Mouse (Mus musculus): ENCODE data around the gene Arsa. TPM values are rescaled to one million over a fixed set of nuclear protein-coding genes. Genes with fewer than 3 reads are reported as not detected.

Gene Arsa
- total and polyA plus RNA-seq, 3 experiments = 9.1 to 28.1 TPM; not detected in 1

DNA sequence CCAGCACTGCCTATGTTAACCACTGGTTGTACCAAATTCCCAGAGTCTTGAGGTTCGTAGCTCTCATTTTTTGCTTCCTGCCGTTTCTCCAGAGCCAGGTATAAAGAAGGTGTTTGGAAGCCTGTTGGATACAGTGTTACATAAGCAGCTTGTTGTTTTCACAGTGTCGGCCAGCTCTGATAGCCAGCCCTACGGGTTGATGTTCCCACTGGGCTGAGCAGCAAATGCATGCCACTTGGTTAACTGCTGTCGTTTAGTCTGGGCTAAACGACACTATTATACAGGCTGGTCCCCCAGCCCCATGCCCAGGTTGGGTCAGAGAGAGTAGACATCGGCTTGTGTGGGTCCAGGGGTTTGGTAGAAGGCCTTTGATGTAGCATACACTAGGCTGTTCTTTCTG lies 44.7 kb upstream of the Arsa start:
- H3K9ac ChIP-seq (ENCODE audit: control insufficient read depth, low read depth, low read length, poor library complexity, severe bottlenecking) = no peak overlapping the region
- no peak for DNase-seq (ENCODE audit: low read depth, low spot score)
- no peaks in the 10 kb centered on the region for H3K27me3 ChIP-seq (ENCODE audit: control insufficient read depth in 1 of 2, insufficient read depth in 2 of 2, low read length in 2 of 2)
- no peaks in the 10 kb centered on the region for H3K9me3 ChIP-seq (replicated peaks; ENCODE audit: insufficient read depth, low read length)
- H3K4me3 ChIP-seq (ENCODE audit: control insufficient read depth in 1 of 2, insufficient read depth in 1 of 2, low read depth in 2 of 2, low read length in 2 of 2) = no peak overlapping the region
- no peak overlapping the region for H3K27ac ChIP-seq (ENCODE audit: control insufficient read depth, low read depth, low read length)
- H3K36me3 ChIP-seq (ENCODE audit: control insufficient read depth in 1 of 2, insufficient read depth in 2 of 2, low read length in 2 of 2) = peaks cover 0 to 2% of the 10 kb centered on the region in 2 experiments; a peak in 2 of 4 replicates
- H3K4me1 ChIP-seq (ENCODE audit: control insufficient read depth in 1 of 2, insufficient read depth in 2 of 2, low read length in 2 of 2) = no peaks in the 10 kb centered on the region
- TF ChIP-seq UBTF (IDR thresholded peaks at IDR 0.05; ENCODE audit: borderline replicate concordance, insufficient read depth, low read depth, low read length) = no peak
- no peak for TF ChIP-seq POLR2AphosphoS2 (IDR thresholded peaks at IDR 0.05; ENCODE audit: low read length)
- no peak for TF ChIP-seq GABPA (IDR thresholded peaks at IDR 0.05; ENCODE audit: low read depth, low read length)
- no peak for TF ChIP-seq NELFE (IDR thresholded peaks at IDR 0.05; ENCODE audit: low read depth, low read length)
- TF ChIP-seq TCF12 (IDR thresholded peaks at IDR 0.05; ENCODE audit: low read depth, low read length) = no peak
- TF ChIP-seq MXI1 (IDR thresholded peaks at IDR 0.05; ENCODE audit: low read depth, low read length) = no peak
- no peak for TF ChIP-seq EP300 (IDR thresholded peaks at IDR 0.05; ENCODE audit: low read depth in 1 of 2, low read length in 2 of 2)
- TF ChIP-seq JUND (IDR thresholded peaks at IDR 0.05; ENCODE audit: low read depth, low read length) = no peak
- TF ChIP-seq HCFC1 (IDR thresholded peaks at IDR 0.05; ENCODE audit: low read depth, low read length) = no peak
- TF ChIP-seq TBP (IDR thresholded peaks at IDR 0.05; ENCODE audit: low read depth, low read length) = no peak
- no peak for TF ChIP-seq GATA1 (IDR thresholded peaks at IDR 0.05; ENCODE audit: low read depth, low read length)
- no peak for TF ChIP-seq USF2 (IDR thresholded peaks at IDR 0.05; ENCODE audit: borderline replicate concordance in 1 of 2, insufficient read depth in 1 of 2, low read depth in 1 of 2, low read length in 2 of 2)
- TF ChIP-seq E2F4 (IDR thresholded peaks at IDR 0.05; ENCODE audit: borderline replicate concordance, low read depth, low read length) = no peak
- TF ChIP-seq ETS1 (IDR thresholded peaks at IDR 0.05; ENCODE audit: low read depth, low read length) = no peak
- no peak for TF ChIP-seq MAX (IDR thresholded peaks at IDR 0.05; ENCODE audit: low read length)
- no peak for TF ChIP-seq KAT2A (conservative IDR thresholded peaks at IDR 0.05; ENCODE audit: low read depth, low read length)
- no peak for TF ChIP-seq CTCF (IDR thresholded peaks at IDR 0.05 in 2 of 3, conservative IDR thresholded peaks at IDR 0.05 in 1 of 3; ENCODE audit: control insufficient read depth in 1 of 3, insufficient read depth in 1 of 3, low read depth in 2 of 3, low read length in 3 of 3, poor library complexity in 1 of 3, severe bottlenecking in 1 of 3)
- H3K79me2 ChIP-seq (ENCODE audit: control insufficient read depth, insufficient read depth, low read length, poor library complexity) = no peaks in the 10 kb centered on the region

DNA sequence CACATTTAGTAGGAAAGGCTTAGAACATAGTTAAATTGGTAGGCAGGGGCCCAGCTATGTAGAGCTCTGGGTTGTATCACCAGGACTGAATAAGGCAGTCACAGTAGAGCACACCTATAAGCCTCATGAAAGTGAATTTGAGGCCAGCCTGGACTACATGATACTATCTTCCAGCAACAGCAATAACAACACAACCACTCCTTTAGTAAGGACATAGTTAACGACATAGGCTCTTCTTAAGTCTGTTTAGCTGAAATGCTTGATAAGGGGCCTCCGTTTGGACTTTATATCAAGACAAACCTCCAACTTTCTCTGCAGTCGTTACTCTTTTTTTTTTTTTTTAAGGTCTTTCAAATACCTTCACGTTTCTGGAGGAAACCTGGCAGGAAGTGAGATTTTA lies 35.5 kb upstream of the Arsa start:
- DNase-seq (ENCODE audit: low read depth, low spot score) = peak; percentile 40
- no peak for TF ChIP-seq MAX (IDR thresholded peaks at IDR 0.05; ENCODE audit: low read length)
- no peak for TF ChIP-seq ZC3H11A (IDR thresholded peaks at IDR 0.05; ENCODE audit: low read depth, low read length)
- no peak; the same call in 1 of the 2 replicates for TF ChIP-seq ETS1 (IDR thresholded peaks at IDR 0.05; ENCODE audit: low read depth, low read length)
- TF ChIP-seq NRF1 (IDR thresholded peaks at IDR 0.05; ENCODE audit: insufficient read depth, low read depth, low read length, poor library complexity, severe bottlenecking) = no peak
- TF ChIP-seq CHD1 (IDR thresholded peaks at IDR 0.05; ENCODE audit: low read depth, low read length) = no peak
- TF ChIP-seq GATA1 (IDR thresholded peaks at IDR 0.05; ENCODE audit: low read depth, low read length) = peak; percentile 6; the same call in 1 of the 2 replicates
- peak; percentile 33; the same call in 1 of the 2 replicates for TF ChIP-seq SIN3A (IDR thresholded peaks at IDR 0.05; ENCODE audit: low read length)
- TF ChIP-seq RCOR1 (IDR thresholded peaks at IDR 0.05; ENCODE audit: low read depth, low read length) = no peak
- no peak for TF ChIP-seq ZMIZ1 (IDR thresholded peaks at IDR 0.05; ENCODE audit: low read depth, low read length)
- 0 out of 2 replicates have a peak, but pooled peaks have one; percentile 31 for TF ChIP-seq TCF12 (IDR thresholded peaks at IDR 0.05; ENCODE audit: low read depth, low read length)
- TF ChIP-seq ZKSCAN1 (IDR thresholded peaks at IDR 0.05; ENCODE audit: low read depth, low read length) = no peak
- no peak for TF ChIP-seq MAFK (IDR thresholded peaks at IDR 0.05; ENCODE audit: borderline replicate concordance, low read depth, low read length)
- TF ChIP-seq EP300 (IDR thresholded peaks at IDR 0.05; ENCODE audit: low read depth in 1 of 2, low read length in 2 of 2) = peak; percentile 47 to 70
- no peak for TF ChIP-seq GABPA (IDR thresholded peaks at IDR 0.05; ENCODE audit: low read depth, low read length)
- TF ChIP-seq TAL1 (IDR thresholded peaks at IDR 0.05; ENCODE audit: low read length) = no peak
- no peak for TF ChIP-seq CHD2 (IDR thresholded peaks at IDR 0.05; ENCODE audit: low read length)
- no peak for TF ChIP-seq NELFE (IDR thresholded peaks at IDR 0.05; ENCODE audit: low read depth, low read length)
- TF ChIP-seq CTCF (IDR thresholded peaks at IDR 0.05 in 2 of 3, conservative IDR thresholded peaks at IDR 0.05 in 1 of 3; ENCODE audit: control insufficient read depth in 1 of 3, insufficient read depth in 1 of 3, low read depth in 2 of 3, low read length in 3 of 3, poor library complexity in 1 of 3, severe bottlenecking in 1 of 3) = no peak
- TF ChIP-seq MYC (IDR thresholded peaks at IDR 0.05; ENCODE audit: low read depth, low read length) = no peak
- TF ChIP-seq POLR2AphosphoS2 (IDR thresholded peaks at IDR 0.05; ENCODE audit: low read length) = no peak
- TF ChIP-seq SMC3 (IDR thresholded peaks at IDR 0.05; ENCODE audit: low read depth, low read length) = no peak
- no peak for TF ChIP-seq RAD21 (IDR thresholded peaks at IDR 0.05; ENCODE audit: low read depth, low read length)

More for the DNA sequence above, 35.5 kb upstream of the Arsa start:
- no peaks in the 10 kb centered on the region for H3K79me2 ChIP-seq (ENCODE audit: control insufficient read depth, insufficient read depth, low read length, poor library complexity)
- H3K4me1 ChIP-seq (ENCODE audit: control insufficient read depth in 1 of 2, insufficient read depth in 2 of 2, low read length in 2 of 2) = peaks cover 0 to 7% of the 10 kb centered on the region in 2 experiments; a peak in 3 of 4 replicates
- H3K27me3 ChIP-seq (ENCODE audit: control insufficient read depth in 1 of 2, insufficient read depth in 2 of 2, low read length in 2 of 2) = no peaks in the 10 kb centered on the region
- peak overlapping the region; percentile 45; the same call in 1 of the 2 replicates for H3K27ac ChIP-seq (ENCODE audit: control insufficient read depth, low read depth, low read length)
- peaks cover 7 to 10% of the 10 kb centered on the region in 2 experiments for H3K36me3 ChIP-seq (ENCODE audit: control insufficient read depth in 1 of 2, insufficient read depth in 2 of 2, low read length in 2 of 2)
- no peaks in the 10 kb centered on the region for H3K9me3 ChIP-seq (replicated peaks; ENCODE audit: insufficient read depth, low read length)
- no peak overlapping the region for H3K9ac ChIP-seq (ENCODE audit: control insufficient read depth, low read depth, low read length, poor library complexity, severe bottlenecking)
- no peak overlapping the region for H3K4me3 ChIP-seq (ENCODE audit: control insufficient read depth in 1 of 2, insufficient read depth in 1 of 2, low read depth in 2 of 2, low read length in 2 of 2)

Data from MEL (cell line).